Mouse (Mus musculus): Measurements from ENCODE around the gene Tfpi. TPM values are rescaled to one million over a fixed set of nuclear protein-coding genes. Genes with fewer than 3 reads are reported as not detected.

Gene Tfpi
- polyA plus RNA-seq, 1 experiment from 2014 or later, result 17.2 TPM

GRCm38 (mm10) chr2:84386563-84387393, 89.8 kb downstream of the Tfpi start:
- Histone ChIP-seq H3K36me3 (no peaks in the 10 kb centered on the region), H3K9ac (no peak overlapping the region), H3K4me1 (replicated peaks) (peaks cover 9% of the 10 kb centered on the region; the same call in 1 of the 2 replicates), H3K27me3 (no peaks in the 10 kb centered on the region), H3K9me3 (no peaks in the 10 kb centered on the region), H3K4me3 (no peak overlapping the region; the same call in 1 of the 2 replicates), H3K27ac (replicated peaks) (no peak overlapping the region), H3K4me2 (peak overlapping the region; percentile 39)
- ATAC-seq (ENCODE audit: low FRiP score, low read depth), result no peak
- WGBS, result 42% methylated on average over 18 of the region's 18 CpGs

GRCm38 (mm10) chr2:84384911-84385693, 91.5 kb downstream of the Tfpi start:
- 71% methylated on average over 6 of the region's 6 CpGs for WGBS
- Histone ChIP-seq H3K9me3 (no peaks in the 10 kb centered on the region), H3K9ac (no peak overlapping the region), H3K4me1 (replicated peaks) (peaks cover 9% of the 10 kb centered on the region; the same call in 1 of the 2 replicates), H3K27me3 (no peaks in the 10 kb centered on the region), H3K4me2 (no peak overlapping the region), H3K27ac (replicated peaks) (no peak overlapping the region), H3K4me3 (no peak overlapping the region), H3K36me3 (no peaks in the 10 kb centered on the region)
- ATAC-seq (ENCODE audit: low FRiP score, low read depth), result no peak

GRCm38 (mm10) chr2:84383828-84384227, 92.7 kb downstream of the Tfpi start:
- Histone ChIP-seq H3K36me3 (no peaks in the 10 kb centered on the region), H3K9ac (no peak overlapping the region), H3K4me3 (no peak overlapping the region), H3K4me1 (replicated peaks) (peaks cover 9% of the 10 kb centered on the region; the same call in 1 of the 2 replicates), H3K27ac (replicated peaks) (no peak overlapping the region), H3K9me3 (no peaks in the 10 kb centered on the region), H3K27me3 (no peaks in the 10 kb centered on the region), H3K4me2 (no peak overlapping the region)
- 79% methylated on average over 4 of the region's 4 CpGs for WGBS
- no peak for ATAC-seq (ENCODE audit: low FRiP score, low read depth)

Other genes with a start within 250 kb of the Tfpi start
- gene Calcrl, start 51.4 kb downstream of the Tfpi start, polyA plus RNA-seq (2015; fragmentation: Nextera tagmentation; extraction: Ambion mirVana), result 12.1 and 15.2 TPM in 2 replicates
- gene Ctnnd1, start 174.0 kb upstream of the Tfpi start, polyA plus RNA-seq (2015; fragmentation: Nextera tagmentation; extraction: Ambion mirVana), result 32.6 and 32.7 TPM in 2 replicates
- gene Btbd18, start 182.3 kb upstream of the Tfpi start, polyA plus RNA-seq (2015; fragmentation: Nextera tagmentation; extraction: Ambion mirVana), result 0.10 and 0.35 TPM in 2 replicates
- 195 and 212 TPM in 2 replicates for gene Selenoh, start 194.0 kb upstream of the Tfpi start, polyA plus RNA-seq (2015; fragmentation: Nextera tagmentation; extraction: Ambion mirVana)
- not detected in 2 replicates for gene Gm28635, start 201.3 kb upstream of the Tfpi start, polyA plus RNA-seq (2015; fragmentation: Nextera tagmentation; extraction: Ambion mirVana)
- gene Med19, start 201.6 kb upstream of the Tfpi start, polyA plus RNA-seq (2015; fragmentation: Nextera tagmentation; extraction: Ambion mirVana), result 53.4 and 53.6 TPM in 2 replicates
- gene Tmx2, start 202.4 kb upstream of the Tfpi start, polyA plus RNA-seq (2015; fragmentation: Nextera tagmentation; extraction: Ambion mirVana), result 293 and 294 TPM in 2 replicates
- 18.3 and 19.0 TPM in 2 replicates for gene Zdhhc5, start 238.4 kb upstream of the Tfpi start, polyA plus RNA-seq (2015; fragmentation: Nextera tagmentation; extraction: Ambion mirVana)